Mouse (Mus musculus) urinary bladder, postnatal 14 days (tissue): ENCODE data around the gene Taf8.
"Not testable (repeated sequence)": the region's sequence is repeated elsewhere in the genome, so short reads cannot be mapped to it uniquely, and the experiment has no call there.

ENCODE experiments used
- DNase-seq: peaks from one replicate; pipeline ENCODE4 v3.0.0; 2021; ENCODE audit warnings: low spot score

Taf8 gene

GRCm38 (mm10) chr17:47516232-47516631 lies 14.1 kb upstream of the Taf8 start:
- DNase-seq, result no peak

GRCm38 (mm10) chr17:47515180-47515844 lies 13.2 kb upstream of the Taf8 start:
- no peak for DNase-seq

GRCm38 (mm10) chr17:47512956-47513775 lies 11.1 kb upstream of the Taf8 start:
- DNase-seq, result peak; percentile 50

DNA sequence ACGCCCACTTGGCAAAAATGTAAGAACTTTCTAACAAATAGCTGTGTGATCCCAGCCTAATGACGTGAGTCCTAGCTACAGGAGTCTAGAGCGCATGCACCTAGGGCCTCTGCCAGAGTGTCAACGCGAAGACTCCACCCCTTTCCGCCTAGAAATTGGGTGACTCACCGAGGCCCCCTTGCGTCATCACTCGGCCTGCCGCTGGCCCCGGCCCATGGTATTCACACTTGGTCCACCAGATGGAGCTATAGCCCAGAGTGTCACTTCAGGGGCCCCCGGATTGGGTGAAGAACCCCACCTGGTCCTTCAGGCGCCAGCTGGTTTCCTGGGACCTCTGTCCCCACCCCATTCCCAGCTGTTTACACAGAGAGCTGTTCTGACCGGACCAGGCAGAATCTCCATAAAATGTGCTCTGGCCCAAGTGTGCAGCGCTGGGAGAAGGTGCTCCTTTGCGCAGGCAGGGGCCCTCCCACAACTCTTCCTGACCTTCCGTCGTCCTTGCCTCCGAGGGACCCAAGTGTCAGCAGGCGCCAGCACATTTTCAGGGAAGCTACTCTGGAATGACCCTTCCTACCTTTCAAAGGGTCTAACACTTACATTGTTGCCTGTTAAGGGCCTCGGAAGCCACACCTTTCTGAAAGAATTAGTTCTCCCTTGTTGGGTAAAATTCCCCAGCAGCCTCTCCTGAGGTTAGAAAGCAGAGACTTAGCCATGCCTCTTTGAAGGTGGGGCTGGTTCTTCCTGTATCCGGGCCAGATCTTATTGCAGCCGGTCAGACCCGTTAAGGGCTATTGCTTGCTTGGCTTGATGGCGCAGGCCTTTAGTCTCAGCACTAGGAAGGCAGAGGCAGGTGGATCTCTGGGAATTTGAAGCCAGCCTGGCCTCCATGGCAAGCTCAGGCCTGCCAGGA lies 9.3 kb upstream of the Taf8 start:
- peak; percentile 98 for DNase-seq

DNA sequence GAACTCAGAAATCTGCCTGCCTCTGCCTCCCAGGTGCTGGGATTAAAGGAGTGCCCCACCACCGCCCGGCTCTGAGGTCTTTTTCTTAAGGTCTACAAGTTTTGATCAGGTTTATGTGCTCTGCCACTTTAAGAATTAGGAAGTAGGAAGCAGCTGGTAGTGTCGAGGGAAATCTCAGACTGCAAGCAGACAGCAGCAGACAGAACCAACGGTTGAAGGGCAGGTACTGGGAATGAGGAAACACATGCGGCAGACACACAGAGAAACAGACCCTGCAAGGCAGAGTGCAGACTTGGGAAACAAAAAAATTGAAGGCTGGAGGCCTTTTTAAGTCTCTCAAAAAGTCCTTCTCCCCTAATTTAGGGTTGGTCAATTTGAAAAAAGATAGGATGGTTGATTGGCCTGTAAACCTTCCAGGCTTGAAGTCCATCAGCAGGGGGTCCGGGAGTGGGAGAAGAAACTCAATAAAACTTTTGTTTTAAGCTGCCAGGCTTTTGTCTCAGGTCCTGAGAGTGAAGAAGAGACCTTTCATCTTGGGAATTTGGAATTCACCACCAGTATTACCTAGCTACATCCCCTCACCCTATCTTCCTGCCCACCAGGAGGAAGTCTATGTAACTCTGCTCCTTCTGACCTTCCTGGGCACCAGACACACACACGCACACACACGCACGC lies 7.1 kb upstream of the Taf8 start:
- DNase-seq, result no peak

DNA sequence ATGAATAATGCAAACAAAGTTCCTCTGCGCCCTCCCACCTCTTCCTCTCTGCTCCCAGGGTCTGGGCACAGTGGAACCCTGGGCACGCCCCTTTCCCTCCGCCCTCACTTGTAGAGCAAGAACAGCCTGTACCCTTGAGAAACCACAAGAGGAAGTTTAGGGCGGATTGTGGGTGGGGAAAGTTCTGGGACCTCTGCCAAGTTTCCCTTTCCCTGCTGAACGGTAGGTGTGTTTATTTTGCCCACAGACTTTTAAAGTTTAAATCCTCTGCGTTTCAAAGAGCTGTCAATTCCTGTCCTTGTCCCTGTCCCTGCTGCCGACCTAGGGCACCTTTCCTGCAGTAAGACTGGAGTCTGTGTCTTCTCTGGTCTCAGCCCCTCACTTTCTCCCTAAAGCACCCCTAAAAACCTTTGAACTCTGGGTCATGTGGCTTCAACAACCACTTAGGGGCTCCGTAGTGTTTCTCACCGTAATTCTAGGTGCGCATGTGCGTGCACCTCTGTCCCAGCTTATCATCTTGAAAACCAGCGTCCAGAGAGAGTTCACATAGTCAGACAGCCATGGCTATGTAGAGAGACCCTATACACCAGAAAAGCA lies 6.0 kb upstream of the Taf8 start:
- DNase-seq, result peak; percentile 98

DNA sequence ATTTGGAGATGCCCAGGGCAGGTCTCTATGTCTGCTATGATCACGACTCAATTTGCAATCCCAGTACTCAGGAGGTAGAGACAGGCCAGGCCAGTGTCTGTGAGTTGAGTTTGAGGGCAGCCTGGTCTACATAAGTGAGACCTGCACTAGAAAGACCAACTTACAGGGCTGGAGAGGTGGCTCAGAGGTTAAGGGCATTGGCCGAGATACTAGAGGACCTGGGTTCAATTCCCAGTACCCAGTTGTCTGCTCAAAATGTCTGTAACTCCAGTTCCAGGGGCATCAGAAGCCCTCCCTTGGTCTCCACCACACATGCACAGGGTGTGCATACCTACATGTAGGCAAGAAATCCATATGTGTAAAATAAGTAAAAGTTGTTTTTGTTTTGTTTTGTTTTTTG lies 5.4 kb upstream of the Taf8 start:
- DNase-seq, result no peak

DNA sequence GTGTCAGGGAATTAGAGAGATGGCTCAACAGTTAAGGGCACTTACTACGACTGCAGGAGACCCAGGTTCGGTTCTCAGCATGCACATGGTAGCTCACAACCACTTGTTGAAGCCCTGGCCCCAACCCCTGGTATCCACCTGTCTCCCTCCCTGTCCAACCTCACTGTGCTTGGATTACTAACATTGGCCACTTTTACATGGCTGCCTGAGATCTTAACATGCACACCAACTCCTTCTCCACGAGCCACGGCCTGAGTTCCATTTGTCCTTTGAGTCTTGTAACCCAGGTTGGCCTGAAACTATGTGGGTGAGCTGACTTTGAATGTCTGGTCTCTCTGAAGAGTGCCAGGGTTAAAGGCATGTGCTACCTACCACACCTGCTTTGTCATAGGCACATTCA lies 4.6 kb upstream of the Taf8 start:
- DNase-seq, result no peak

DNA sequence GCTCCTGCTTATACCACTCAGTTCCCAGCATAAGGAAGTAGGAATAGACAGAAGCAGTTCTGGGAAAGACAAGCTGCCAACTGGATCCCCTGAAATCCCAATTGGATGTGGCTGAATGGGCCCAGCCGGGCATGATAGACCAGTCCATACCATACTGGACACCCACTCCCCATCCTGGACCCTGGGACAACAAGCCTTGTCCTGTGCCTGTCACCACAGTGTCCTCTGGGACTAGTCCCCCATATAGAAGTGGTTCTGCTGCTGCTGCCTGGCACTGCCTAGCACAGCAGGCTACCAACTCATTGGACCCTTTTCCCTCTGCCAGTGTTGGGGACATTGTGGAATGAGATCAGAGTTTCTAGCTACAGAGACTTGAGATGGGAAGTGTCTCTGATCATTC lies 4.0 kb upstream of the Taf8 start:
- DNase-seq, result no peak

GRCm38 (mm10) chr17:47505566-47505965 lies 3.5 kb upstream of the Taf8 start:
- no peak for DNase-seq

DNA sequence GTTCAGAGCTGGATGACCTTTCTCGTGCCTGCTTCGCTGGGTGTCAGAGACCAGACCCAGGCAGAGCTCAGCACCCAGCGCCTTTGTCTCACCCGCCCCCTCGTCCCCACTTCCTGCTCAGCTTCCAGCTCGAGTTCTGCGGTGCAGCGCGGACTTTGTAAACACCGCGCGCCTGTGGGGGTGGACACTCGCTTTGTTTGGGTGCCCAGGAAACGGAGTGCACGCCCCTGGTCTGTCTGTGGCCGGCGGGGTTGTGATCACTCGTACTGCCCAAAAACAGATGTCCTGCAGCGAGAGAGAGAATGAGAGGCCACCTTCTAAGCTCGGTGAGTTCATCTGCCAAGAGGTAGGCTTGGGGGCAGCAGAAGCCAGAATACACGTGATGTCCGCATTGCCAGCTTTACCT lies 2.9 kb upstream of the Taf8 start, which contains the start of gene Ccnd3:
Gene Ccnd3 (plus strand): TSS at position 111 of the 406 bp plus-strand sequence.
- peak; percentile 85 for DNase-seq

- no peak for DNase-seq
These were observed 2.1 kb upstream of the Taf8 start for GRCm38 (mm10) chr17:47504228-47504627.

DNA sequence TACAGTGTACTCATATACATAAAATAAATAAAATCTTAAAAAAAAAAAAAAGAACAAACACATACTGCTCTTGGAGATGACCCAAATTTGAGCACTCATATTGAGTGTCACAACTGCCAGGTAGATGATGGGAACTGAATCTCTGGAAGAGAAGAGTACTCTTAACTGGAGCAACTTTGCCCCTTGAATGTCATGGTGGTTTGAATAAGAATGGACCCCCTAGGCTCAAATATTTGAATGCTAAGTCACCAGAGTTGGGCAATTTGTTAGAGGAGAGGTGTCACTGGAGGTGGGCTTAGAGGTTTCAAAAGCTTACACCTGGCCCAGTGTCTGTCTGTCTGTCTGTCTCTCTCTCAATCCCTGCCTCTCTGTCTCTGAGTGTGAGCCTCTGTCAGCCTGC lies 1.6 kb upstream of the Taf8 start:
- DNase-seq, result no peak

GRCm38 (mm10) chr17:47502707-47503045 lies 584 bp upstream of the Taf8 start:
- DNase-seq, result not testable (repeated sequence)

DNA sequence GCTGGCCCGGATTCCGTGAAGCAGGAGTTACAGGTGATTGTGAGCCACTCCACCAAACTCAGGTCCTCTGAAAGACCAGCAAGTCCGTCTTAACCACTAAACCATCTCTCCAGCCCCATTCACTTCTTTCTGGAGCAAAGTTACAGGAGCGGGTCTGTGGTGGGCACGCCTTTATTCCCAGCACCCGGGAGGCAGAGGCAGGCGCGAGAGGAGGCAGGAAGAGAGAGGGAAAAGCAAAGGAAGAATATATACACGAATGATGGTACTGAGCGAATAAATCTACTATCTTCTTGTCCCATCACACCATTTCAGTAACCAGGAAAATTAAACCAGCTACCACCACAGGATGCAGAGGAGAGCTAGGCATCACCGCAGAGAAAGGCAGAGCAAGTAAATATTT lies 561 bp downstream of the Taf8 start:
- no peak for DNase-seq

DNA sequence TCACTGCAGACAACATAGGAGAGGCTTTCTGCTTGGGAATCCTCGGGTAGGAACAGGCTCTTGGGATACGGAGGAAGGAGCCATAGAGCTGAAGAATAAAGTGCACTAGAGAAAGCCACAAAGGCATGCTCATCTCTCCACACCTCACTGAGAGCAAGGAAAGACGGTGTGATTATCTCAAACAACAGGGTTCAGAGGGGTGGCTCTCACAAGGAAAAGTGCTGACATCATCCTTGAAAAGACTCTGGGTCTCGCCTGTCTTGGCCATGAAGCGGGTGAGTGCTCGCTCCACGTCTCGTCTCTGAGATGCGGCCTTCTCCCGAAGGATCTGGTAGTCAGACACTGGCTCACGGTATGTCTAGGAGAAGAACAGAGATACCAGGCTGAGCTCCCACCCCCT lies 8.0 kb downstream of the Taf8 start:
- no peak for DNase-seq

DNA sequence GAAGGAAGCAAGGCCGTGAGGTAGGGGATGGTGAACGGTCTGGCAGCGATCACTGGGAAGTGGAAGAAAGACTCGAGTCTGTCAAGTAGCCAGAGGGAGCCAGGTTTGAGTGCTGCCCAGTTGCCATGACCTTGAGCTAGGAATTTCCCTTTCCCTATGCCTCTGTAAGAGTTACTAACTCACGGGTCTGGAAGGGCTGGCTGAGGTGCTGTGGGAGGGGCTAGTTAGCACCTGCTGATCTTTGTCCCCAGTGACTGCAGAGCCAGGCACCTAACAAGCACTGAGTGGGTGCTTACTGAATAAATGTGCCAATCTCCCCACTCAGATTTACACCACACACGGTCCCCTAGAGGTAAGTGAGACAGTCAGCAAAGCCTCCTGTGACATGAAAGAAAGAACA lies 8.4 kb downstream of the Taf8 start:
- DNase-seq, result no peak

GRCm38 (mm10) chr17:47492731-47493130 lies 9.4 kb downstream of the Taf8 start:
- DNase-seq, result no peak

- DNase-seq, result no peak
These were observed 11.3 kb downstream of the Taf8 start for GRCm38 (mm10) chr17:47490791-47491190.

DNA sequence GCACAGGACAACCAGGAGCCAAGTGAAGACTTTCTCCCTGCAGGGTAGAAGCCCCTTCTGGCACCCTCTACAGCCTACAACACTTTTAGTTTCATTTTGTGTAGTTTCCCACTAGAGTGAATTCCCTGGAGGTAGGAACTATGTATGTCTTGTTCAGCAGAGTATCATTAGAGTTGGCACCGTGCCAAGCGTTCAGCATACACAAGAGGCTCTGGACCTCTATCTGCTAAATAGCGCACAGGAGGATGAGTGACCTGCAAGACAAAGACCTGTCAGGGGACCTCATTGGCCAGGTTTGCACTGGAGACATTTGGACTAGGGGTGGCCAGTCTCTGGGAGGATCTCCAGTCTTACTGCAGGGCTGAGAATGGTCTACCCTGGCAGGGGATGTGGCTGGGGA lies 16.3 kb downstream of the Taf8 start:
- no peak for DNase-seq

GRCm38 (mm10) chr17:47484993-47485392 lies 17.1 kb downstream of the Taf8 start:
- no peak for DNase-seq
